Mouse (Mus musculus): Measurements from ENCODE around the gene Arsg. TPM values are rescaled to one million over a fixed set of nuclear protein-coding genes. Genes with fewer than 3 reads are reported as not detected.
"Not testable (repeated sequence)": the region's sequence is repeated elsewhere in the genome, so short reads cannot be mapped to it uniquely, and the experiment has no call there.

Arsg gene
- total RNA-seq, 1 experiment from 2014 or later = 1.8 TPM

GRCm38 (mm10) chr11:109492847-109493464 is 19.8 kb downstream of the Arsg start:
- not testable (repeated sequence) for ATAC-seq (replicated peaks; ENCODE audit: low read depth, poor library complexity, severe bottlenecking)

GRCm38 (mm10) chr11:109494890-109495770 is 22.0 kb downstream of the Arsg start:
- ATAC-seq (replicated peaks; ENCODE audit: low read depth, poor library complexity, severe bottlenecking) = no peak

DNA sequence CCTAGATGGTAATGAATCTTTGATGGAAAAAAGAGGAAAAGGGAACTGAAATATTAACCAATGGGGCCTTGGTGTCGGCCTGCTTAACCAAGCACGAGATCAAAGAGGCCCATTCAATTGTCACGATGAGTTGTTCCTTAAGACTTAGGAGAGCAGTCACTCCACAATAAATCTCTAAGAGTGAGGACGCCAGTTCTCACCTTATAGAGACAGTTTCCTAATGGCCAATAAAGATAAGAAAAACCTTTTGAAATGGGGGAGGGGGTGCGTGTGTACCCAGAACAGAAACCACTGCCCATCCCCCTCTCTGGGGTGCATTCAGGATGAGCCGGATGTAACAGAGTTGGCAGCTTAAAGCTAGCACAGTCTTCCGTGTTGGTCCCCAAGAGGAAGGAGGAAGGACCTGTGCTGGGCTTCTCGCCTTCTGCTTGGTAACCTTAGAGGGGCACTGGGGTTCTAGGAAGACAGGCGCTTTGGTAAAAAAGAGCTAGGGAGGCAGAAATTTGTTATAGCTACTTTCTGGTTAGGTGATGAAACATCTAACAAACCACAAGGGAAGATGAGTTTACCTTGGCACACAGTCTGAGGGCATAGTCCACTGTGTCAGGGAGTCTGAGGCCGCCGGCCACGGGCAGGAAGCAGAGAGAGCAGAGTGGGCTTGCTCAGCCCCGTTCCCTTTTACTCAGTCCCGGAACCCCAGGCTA is 22.7 kb downstream of the Arsg start:
- ATAC-seq (replicated peaks; ENCODE audit: low read depth, poor library complexity, severe bottlenecking) = peak; percentile 50

DNA sequence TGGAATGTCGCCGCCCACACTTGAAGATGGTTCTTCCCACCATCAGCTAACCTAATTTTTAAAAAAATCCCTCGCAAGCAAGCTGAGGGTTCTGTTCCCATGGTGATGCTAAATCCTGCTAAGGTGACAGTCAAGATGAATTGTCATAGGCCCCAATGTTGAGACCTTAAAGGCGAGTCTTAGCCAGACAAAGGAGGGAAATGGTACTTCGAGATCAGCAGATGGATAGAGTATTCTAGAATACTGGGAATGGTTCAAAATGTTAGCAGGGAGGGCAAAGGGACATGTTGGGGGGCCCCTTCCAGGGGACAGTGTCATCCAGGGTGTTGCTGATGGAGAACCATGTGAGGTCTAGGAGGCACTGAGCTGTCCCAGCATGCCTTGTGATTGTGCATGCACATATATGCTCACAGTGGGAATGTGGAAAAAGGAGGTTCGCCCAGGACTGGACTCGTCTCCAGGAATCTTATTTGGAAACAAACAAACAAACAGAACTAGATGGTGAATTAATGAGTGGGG is 23.4 kb downstream of the Arsg start:
- no peak for ATAC-seq (replicated peaks; ENCODE audit: low read depth, poor library complexity, severe bottlenecking)

DNA sequence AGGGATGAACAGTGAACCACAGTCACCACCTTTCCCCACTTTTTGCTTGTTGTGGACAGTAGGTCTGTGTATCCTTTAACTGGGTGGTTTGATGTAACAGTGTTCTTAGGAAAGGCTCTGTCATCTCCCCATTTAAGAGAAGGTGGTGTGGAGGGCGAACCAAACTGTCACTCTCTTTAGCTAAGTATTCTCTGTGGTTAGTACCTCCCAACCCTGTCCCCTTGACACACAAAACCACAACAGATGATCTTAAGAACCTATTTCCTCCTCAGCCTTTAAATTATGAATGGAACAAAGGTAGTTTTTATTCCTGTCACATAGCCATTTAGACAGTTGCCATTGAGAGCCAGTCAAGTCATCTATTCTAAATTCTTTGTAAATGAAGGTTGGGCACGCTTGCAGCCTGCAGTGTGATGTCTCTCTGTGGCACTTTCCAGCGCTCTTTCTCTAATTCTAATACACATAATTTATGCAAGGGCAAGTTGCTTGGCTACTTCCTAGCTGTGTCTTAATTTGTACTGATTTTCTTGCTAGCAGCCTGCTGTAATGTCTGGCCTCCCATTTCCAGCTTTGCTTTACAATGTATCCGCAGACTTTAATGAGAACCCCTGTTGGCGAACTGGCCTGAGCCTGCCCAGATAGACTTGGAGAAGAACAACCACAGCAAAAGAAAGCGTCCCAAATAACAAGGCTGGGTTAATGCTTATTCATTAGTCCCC is 24.0 kb downstream of the Arsg start:
- peak; percentile 38 for ATAC-seq (replicated peaks; ENCODE audit: low read depth, poor library complexity, severe bottlenecking)

GRCm38 (mm10) chr11:109497990-109498389 is 24.8 kb downstream of the Arsg start:
- ATAC-seq (replicated peaks; ENCODE audit: low read depth, poor library complexity, severe bottlenecking) = no peak

GRCm38 (mm10) chr11:109500206-109500605 is 27.0 kb downstream of the Arsg start:
- no peak for ATAC-seq (replicated peaks; ENCODE audit: low read depth, poor library complexity, severe bottlenecking)

DNA sequence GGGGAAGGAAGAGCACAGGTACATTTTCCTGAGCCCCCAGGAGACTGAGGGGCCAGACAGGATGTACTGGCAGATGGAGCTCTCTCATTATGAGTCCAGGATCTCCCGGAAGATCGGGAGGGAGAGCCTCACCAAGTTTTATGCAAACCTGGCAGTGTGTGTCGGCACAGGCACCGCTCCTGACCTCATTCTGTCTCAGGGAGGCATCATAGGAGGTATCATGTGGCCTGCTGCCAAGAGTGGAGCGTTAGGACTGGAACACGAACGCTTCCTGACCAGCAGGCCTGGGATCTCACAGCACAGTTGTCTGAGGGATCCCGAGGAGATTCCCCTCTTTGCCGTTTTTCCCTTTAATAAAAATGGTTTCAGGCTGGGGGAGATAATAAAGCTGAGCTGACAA is 31.8 kb downstream of the Arsg start:
- ATAC-seq (replicated peaks; ENCODE audit: low read depth, poor library complexity, severe bottlenecking) = no peak

GRCm38 (mm10) chr11:109505823-109506222 is 32.6 kb downstream of the Arsg start:
- no peak for ATAC-seq (replicated peaks; ENCODE audit: low read depth, poor library complexity, severe bottlenecking)

GRCm38 (mm10) chr11:109507068-109507467 is 33.9 kb downstream of the Arsg start:
- no peak for ATAC-seq (replicated peaks; ENCODE audit: low read depth, poor library complexity, severe bottlenecking)

GRCm38 (mm10) chr11:109512995-109513675 is 40.0 kb downstream of the Arsg start:
- no peak for ATAC-seq (replicated peaks; ENCODE audit: low read depth, poor library complexity, severe bottlenecking)

DNA sequence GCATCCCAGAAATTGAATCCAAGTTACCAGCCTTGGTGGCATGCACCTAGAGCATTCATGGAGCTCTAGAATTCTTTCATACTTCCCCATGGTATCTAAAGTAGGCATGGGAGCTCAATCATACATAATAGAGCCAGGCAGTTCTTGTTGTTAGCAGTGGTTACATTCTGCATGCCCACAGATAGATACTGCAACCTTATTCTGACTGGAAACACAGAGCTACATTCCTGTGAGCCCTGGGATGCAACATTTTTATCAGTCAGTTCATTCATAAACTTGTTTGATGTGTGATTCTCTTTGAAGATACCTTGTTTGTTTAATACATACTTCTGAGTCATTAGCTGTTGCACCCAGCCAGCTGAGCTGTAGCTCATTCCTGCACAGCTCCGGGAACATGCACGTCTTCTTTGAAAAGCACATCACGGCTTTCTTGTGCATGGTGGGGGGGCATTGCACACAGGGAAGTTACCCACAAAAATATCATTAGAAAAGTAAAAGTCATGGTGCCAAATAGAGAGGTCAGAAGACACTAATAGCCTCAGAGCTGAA is 41.0 kb downstream of the Arsg start:
- ATAC-seq (replicated peaks; ENCODE audit: low read depth, poor library complexity, severe bottlenecking) = no peak

- no peak; the same call in 1 of the 2 replicates for ATAC-seq (replicated peaks; ENCODE audit: low read depth, poor library complexity, severe bottlenecking)
These were observed 44.2 kb downstream of the Arsg start for GRCm38 (mm10) chr11:109517330-109517729.

DNA sequence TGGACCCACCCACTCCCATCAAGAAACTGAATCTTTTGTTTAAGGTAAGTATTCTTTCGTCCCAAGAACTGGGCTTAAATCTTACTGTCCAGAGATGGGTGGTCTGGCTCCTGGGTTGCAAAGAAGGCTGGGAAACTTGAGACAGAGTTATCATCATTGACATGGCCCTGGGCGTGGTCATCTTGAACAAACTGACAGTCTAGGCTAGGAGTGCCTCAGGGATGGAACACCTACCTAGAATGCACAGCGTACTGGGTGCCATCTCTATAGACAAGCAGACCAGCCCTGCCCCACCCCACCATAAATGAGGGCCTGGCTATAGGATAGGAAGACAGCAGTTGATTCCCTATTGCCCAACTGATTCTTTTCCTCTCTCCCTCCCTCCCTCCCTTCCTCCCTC is 44.6 kb downstream of the Arsg start:
- peak; percentile 42; the same call in 1 of the 2 replicates for ATAC-seq (replicated peaks; ENCODE audit: low read depth, poor library complexity, severe bottlenecking)

- ATAC-seq (replicated peaks; ENCODE audit: low read depth, poor library complexity, severe bottlenecking) = no peak
These were observed 47.8 kb downstream of the Arsg start for GRCm38 (mm10) chr11:109520958-109521357.

DNA sequence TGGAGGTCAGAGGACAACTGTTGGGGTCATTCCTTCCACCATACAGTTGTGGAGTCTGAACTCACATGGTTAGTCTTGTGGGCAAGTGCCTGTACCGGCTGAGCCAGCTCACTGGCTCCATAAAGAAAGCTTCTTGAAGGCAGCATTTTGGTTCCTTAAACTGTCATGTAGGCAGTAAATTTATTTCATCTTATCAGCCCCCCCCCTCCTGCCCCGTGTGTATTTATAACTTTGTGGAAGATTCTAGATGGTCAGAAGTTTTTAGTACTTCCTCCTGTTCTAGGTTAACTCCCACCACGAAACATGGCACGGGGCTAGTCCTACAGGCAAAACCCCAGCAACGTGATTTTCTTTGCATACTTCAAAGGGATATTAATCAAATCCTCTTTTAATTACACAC is 51.7 kb downstream of the Arsg start:
- peak; percentile 61 for ATAC-seq (replicated peaks; ENCODE audit: low read depth, poor library complexity, severe bottlenecking)

- ATAC-seq (replicated peaks; ENCODE audit: low read depth, poor library complexity, severe bottlenecking) = no peak
These were observed 52.4 kb downstream of the Arsg start for GRCm38 (mm10) chr11:109525571-109525970.

DNA sequence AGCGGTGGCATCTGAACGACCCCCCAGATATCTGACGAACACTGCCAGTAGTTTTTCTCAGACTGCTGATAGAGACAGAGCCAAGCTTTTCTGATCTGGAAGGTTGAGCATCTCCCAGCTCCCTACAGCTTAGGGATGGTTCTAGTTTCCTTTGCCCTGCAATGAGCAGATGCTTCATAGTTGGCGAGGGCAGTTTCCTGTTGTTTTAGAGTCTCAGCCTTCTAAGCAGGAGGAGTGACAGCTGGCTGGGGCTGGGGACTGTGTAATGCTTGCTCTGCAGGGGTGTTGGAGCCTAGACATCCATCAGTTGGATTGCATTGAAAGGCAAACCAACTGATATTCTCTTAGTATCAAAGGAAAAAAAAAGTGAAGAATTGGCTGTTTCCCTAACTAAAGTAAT is 56.9 kb downstream of the Arsg start:
- ATAC-seq (replicated peaks; ENCODE audit: low read depth, poor library complexity, severe bottlenecking) = no peak

DNA sequence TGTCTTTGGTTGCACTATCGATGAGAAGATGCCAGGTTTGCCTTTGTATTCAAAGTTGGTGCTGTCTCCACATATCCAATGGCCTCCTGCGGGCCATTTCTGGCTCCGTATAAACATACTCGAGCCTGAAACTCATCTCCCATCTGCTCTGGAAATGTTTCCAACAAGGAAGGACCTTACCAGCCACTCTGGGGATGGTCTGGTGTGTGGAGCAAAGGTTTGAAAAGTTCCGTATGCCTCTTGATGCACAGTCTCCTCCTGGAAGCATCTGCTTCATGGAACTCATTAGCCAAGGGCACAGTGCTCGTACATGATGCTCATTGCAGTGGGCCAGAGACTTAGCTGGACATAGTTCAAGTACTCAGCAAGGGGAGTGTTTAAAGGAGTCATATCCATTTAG is 62.8 kb downstream of the Arsg start:
- no peak for ATAC-seq (replicated peaks; ENCODE audit: low read depth, poor library complexity, severe bottlenecking)

All from common myeloid progenitor, adult 5-6 weeks (primary cell).